In the genomic region with DNA sequence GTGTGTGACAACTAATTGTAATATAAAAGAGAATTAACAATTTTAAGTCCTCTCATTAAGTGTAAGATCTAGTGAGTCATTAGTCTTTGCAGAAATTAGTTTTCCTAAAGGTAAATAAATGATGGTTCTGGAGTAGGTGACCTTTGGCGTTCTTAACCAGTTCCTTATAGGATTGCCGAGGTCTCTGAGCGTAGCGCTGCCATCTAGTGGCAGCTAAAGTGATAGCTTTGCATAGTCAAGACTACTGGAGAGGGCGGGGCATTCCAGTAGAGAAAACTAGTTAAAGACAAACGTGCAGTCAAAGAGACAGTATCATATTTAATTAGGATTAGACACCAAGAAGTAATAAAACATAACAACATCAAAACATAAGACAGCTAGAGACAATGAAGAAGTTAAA, we compare ENCODE assay signal across 8 mouse cellular contexts.
DNase-seq lines count a peak whose midpoint lies in the region; ATAC-seq and TF ChIP-seq lines count a peak whose summit lies in the region.

No protein-coding gene starts in this region.

- H3K4me3 ChIP-seq in cortical plate, adult 2 months (ENCODE audit: insufficient read depth, low read length), result no peak overlapping the region
- H3K4me3 ChIP-seq in hindbrain, embryonic 16.5 days (ENCODE audit: low read length), result no peak overlapping the region
- H3K4me3 ChIP-seq in midbrain, embryonic 12.5 days, result no peak overlapping the region

- H3K9ac ChIP-seq in hindbrain, embryonic 16.5 days (ENCODE audit: low read depth, low read length), result no peak overlapping the region
- H3K9ac ChIP-seq in midbrain, embryonic 12.5 days (replicated peaks), result no peak overlapping the region

- no peak for TF ChIP-seq POLR2A in cortical plate, adult 2 months (IDR thresholded peaks at IDR 0.05; ENCODE audit: extremely low read depth, insufficient read depth, low read length)

- H3K4me2 ChIP-seq in hindbrain, embryonic 16.5 days (ENCODE audit: low read length), result no peak overlapping the region
- no peak overlapping the region for H3K4me2 ChIP-seq in midbrain, embryonic 12.5 days (replicated peaks)

- H3K36me3 ChIP-seq in hindbrain, embryonic 16.5 days (ENCODE audit: control insufficient read depth, insufficient read depth, low read length), result no peaks in the 10 kb centered on the region
- H3K36me3 ChIP-seq in midbrain, embryonic 12.5 days, result no peaks in the 10 kb centered on the region

- intact Hi-C loops in left cerebral cortex, postnatal 14 days (cut with DNase I), result loop anchor here (5.0 kb wide), 1 partner anchor 415 kb away; no protein-coding TSS in a partner anchor

- peak; percentile 79; the same call in 1 of the 2 replicates for ATAC-seq in hindbrain, embryonic 16.5 days
- peak; percentile 90 for ATAC-seq in midbrain, embryonic 12.5 days (ENCODE audit: low FRiP score, low read depth)

- no peaks in the 10 kb centered on the region for H3K27me3 ChIP-seq in hindbrain, embryonic 16.5 days (replicated peaks; ENCODE audit: control insufficient read depth, insufficient read depth, low read length)
- no peaks in the 10 kb centered on the region for H3K27me3 ChIP-seq in midbrain, embryonic 12.5 days

- no peaks in the 10 kb centered on the region for H3K4me1 ChIP-seq in cortical plate, adult 2 months (ENCODE audit: control insufficient read depth, insufficient read depth, low read length)
- H3K4me1 ChIP-seq in hindbrain, embryonic 16.5 days (ENCODE audit: control insufficient read depth, insufficient read depth, low read depth, low read length), result no peaks in the 10 kb centered on the region
- no peaks in the 10 kb centered on the region for H3K4me1 ChIP-seq in midbrain, embryonic 12.5 days

- no peak overlapping the region for H3K27ac ChIP-seq in cortical plate, adult 2 months (ENCODE audit: insufficient read depth, low read length)
- H3K27ac ChIP-seq in hindbrain, embryonic 16.5 days (ENCODE audit: low read depth, low read length), result no peak overlapping the region
- no peak overlapping the region for H3K27ac ChIP-seq in midbrain, embryonic 12.5 days (replicated peaks)

- peak; percentile 26 to 76 for DNase-seq in adrenal gland, adult (ENCODE audit: inconsistent age in 2 of 2, low spot score in 1 of 2)
- no peak for DNase-seq in adrenal gland, postnatal 4 days (ENCODE audit: low spot score in 2 of 2)
- peak; percentile 71 for DNase-seq in adipocyte (ENCODE audit: low spot score)
- peak; percentile 53 to 55 for DNase-seq in left cerebral cortex, postnatal 14 days (ENCODE audit: low spot score in 2 of 2)
- no peak for DNase-seq in natural killer cell, adult 2 months (ENCODE audit: low spot score in 2 of 2)

- TF ChIP-seq CTCF in cortical plate, adult 2 months (IDR thresholded peaks at IDR 0.05; ENCODE audit: extremely low read depth, insufficient read depth, low read length), result peak; percentile 64

- 1% methylated on average over 6 of the region's 6 CpGs for WGBS in hindbrain, embryonic 16.5 days
- WGBS in midbrain, embryonic 12.5 days, result 3% methylated on average over 6 of the region's 6 CpGs

- no peaks in the 10 kb centered on the region for H3K9me3 ChIP-seq in hindbrain, embryonic 16.5 days (ENCODE audit: control insufficient read depth, low read length)
- no peaks in the 10 kb centered on the region for H3K9me3 ChIP-seq in midbrain, embryonic 12.5 days

Comparison
In these comparisons a context has a peak if more than half of its experiments do, and no peak if none do; other contexts are left out.
1. DNase-seq: peak in adrenal gland, adult (2 of 2), adipocyte (single experiment) and left cerebral cortex, postnatal 14 days (2 of 2); none in adrenal gland, postnatal 4 days (0 of 2) and natural killer cell, adult 2 months (0 of 2).